Mouse (Mus musculus) testis, adult 2 months (tissue): Measurements from ENCODE around the gene Apobec1.

Experiments used
- CTCF ChIP-seq: fragments of 200-500 bp; IDR thresholded peaks from 2 replicates; pipeline ENCODE4 v1.5.1; 2012; ENCODE audit warnings: low read depth, mild to moderate bottlenecking, inconsistent platforms, low read length, moderate library complexity; ENCODE audit not compliant: control insufficient read depth, insufficient read depth, insufficient replicate concordance
- POLR2A ChIP-seq: fragments of 200-500 bp; IDR thresholded peaks from 2 replicates; pipeline ENCODE4 v1.6.1; 2012; ENCODE audit warnings: low read depth, mild to moderate bottlenecking, inconsistent platforms, low read length, moderate library complexity; ENCODE audit not compliant: control insufficient read depth

GRCm38 (mm10) chr6:122591027-122591758 lies 11.1 kb downstream of the Apobec1 start:
- TF ChIP-seq CTCF (no peak), POLR2A (no peak)
